In genomic region chr9:54501453-54502110, GRCm38 (mm10) we compare ENCODE assay signal across 8 mouse cellular contexts. TPM values are rescaled to one million over a fixed set of nuclear protein-coding genes. Genes with fewer than 3 reads are reported as not detected.
DNase-seq lines count a peak whose midpoint lies in the region; ATAC-seq and TF ChIP-seq lines count a peak whose summit lies in the region.

Gene Dmxl2, minus strand, starts transcription at chr9:54501626.

- peak within 1 kb of the TSS; percentile 99 for H3K4me2 ChIP-seq in intestine, embryonic 15.5 days (replicated peaks)

- peaks cover 4% of the 10 kb centered on the region; the same call in 1 of the 2 replicates for H3K4me1 ChIP-seq in cortical plate, adult 2 months (ENCODE audit: control insufficient read depth, insufficient read depth, low read length)
- H3K4me1 ChIP-seq in intestine, embryonic 15.5 days (replicated peaks), result no peaks in the 10 kb centered on the region

- peak within 1 kb of the TSS; percentile 67 for H3K9ac ChIP-seq in intestine, embryonic 15.5 days

- H3K36me3 ChIP-seq in intestine, embryonic 15.5 days, result no peaks in the 10 kb centered on the region

- ATAC-seq in intestine, embryonic 15.5 days, result peak; percentile 94

- no peaks in the 10 kb centered on the region for H3K9me3 ChIP-seq in intestine, embryonic 15.5 days

- TF ChIP-seq CTCF in cortical plate, adult 2 months (IDR thresholded peaks at IDR 0.05; ENCODE audit: extremely low read depth, insufficient read depth, low read length), result no peak

- WGBS in intestine, embryonic 15.5 days, result under 1% methylated on average over 92 of the region's 99 CpGs

- intact Hi-C loops in left cerebral cortex, postnatal 25 days (cut with DNase I), result loop anchor here (5.0 kb wide), 1 partner anchor 86 kb away; the partner anchor contains the start of gene Idh3a

- H3K27ac ChIP-seq in cortical plate, adult 2 months (ENCODE audit: insufficient read depth, low read length), result peak within 1 kb of the TSS; percentile 100
- H3K27ac ChIP-seq in intestine, embryonic 15.5 days, result 0 out of 2 replicates have a peak within 1 kb of the TSS, but pooled peaks have one; percentile 27

- no peaks in the 10 kb centered on the region for H3K27me3 ChIP-seq in intestine, embryonic 15.5 days (replicated peaks)

- peak; percentile 86 to 89 for DNase-seq in adrenal gland, adult 18-20 months (ENCODE audit: low spot score in 2 of 2)
- peak; percentile 89 for DNase-seq in gastrocnemius, postnatal 25 days
- peak; percentile 86 to 89 for DNase-seq in left cerebral cortex, postnatal 25 days (ENCODE audit: low spot score in 2 of 2)
- peak; percentile 96 for DNase-seq in mesoderm, embryonic 11.5 days (ENCODE audit: low read depth, low spot score)
- peak; percentile 89 for DNase-seq in right cerebral cortex, postnatal 25 days
- DNase-seq in yolk sac, embryonic 10.5 days (ENCODE audit: low spot score), result peak; percentile 87

- TF ChIP-seq POLR2A in cortical plate, adult 2 months (IDR thresholded peaks at IDR 0.05; ENCODE audit: extremely low read depth, insufficient read depth, low read length), result peak; percentile 39; the same call in 1 of the 2 replicates

- peak within 1 kb of the TSS; percentile 100 for H3K4me3 ChIP-seq in cortical plate, adult 2 months (ENCODE audit: insufficient read depth, low read length)
- peak within 1 kb of the TSS; percentile 70 for H3K4me3 ChIP-seq in intestine, embryonic 15.5 days (replicated peaks)

RNA-seq across cellular contexts. Expression of gene Dmxl2, which starts in this region (rescaled TPM):
- 10 to 100 TPM; 12.9 to 15.1 TPM for total RNA-seq in adrenal gland, adult 18-20 months (2021)
- 92.3 and 99.4 TPM in 2 replicates for polyA plus RNA-seq in cortical plate, adult 2 months (2012; rRNA removed)
- total RNA-seq in gastrocnemius, postnatal 25 days (2021), result 1 to 10 TPM; 2.7 to 4.0 TPM
- 4.1 and 4.4 TPM in 2 replicates for polyA plus RNA-seq in intestine, embryonic 15.5 days (2015; fragmentation: Nextera tagmentation; extraction: Ambion mirVana)
- 100 to 1,000 TPM; 191 to 201 TPM for total RNA-seq in left cerebral cortex, postnatal 25 days (2021)

Comparison
In these comparisons a context has a peak if more than half of its experiments do, and no peak if none do; other contexts are left out.
1. Peak in every context shown above with its lines: DNase-seq, ATAC-seq, H3K4me3 ChIP-seq and H3K27ac ChIP-seq.
2. RNA of gene Dmxl2 (total RNA-seq): 191 to 201 TPM in left cerebral cortex, postnatal 25 days; 12.9 to 15.1 TPM in adrenal gland, adult 18-20 months and 2.7 to 4.0 TPM in gastrocnemius, postnatal 25 days; every median in the first group is over 10 times any median in the second.
3. RNA of gene Dmxl2 (polyA plus RNA-seq): 92.3 to 99.4 TPM in cortical plate, adult 2 months; 4.1 to 4.4 TPM in intestine, embryonic 15.5 days; every median in the first group is over 10 times any median in the second.